Mouse (Mus musculus): ENCODE data around the gene Caln1.

GRCm38 (mm10) chr5:130527416-130527815 lies 158.2 kb downstream of the Caln1 start:
- TF ChIP-seq POLR2A (IDR thresholded peaks at IDR 0.05; ENCODE audit: borderline replicate concordance, extremely low read depth, low read depth, low read length) (no peak), CTCF (IDR thresholded peaks at IDR 0.05; ENCODE audit: insufficient read depth, low read length) (no peak)

All from lung, adult 2 months (tissue).